Mouse (Mus musculus) lung, postnatal 0 days (tissue): ENCODE measurements around the gene C1qtnf1.

Source experiments
- CTCF ChIP-seq: IDR thresholded peaks from 2 replicates; pipeline ENCODE4 v1.5.1; 2016; ENCODE audit warnings: antibody characterized with exemption, mild to moderate bottlenecking
- EP300 ChIP-seq: IDR thresholded peaks from 2 replicates; pipeline ENCODE4 v1.6.1; 2016; ENCODE audit warnings: antibody characterized with exemption, mild to moderate bottlenecking, control low read depth

DNA sequence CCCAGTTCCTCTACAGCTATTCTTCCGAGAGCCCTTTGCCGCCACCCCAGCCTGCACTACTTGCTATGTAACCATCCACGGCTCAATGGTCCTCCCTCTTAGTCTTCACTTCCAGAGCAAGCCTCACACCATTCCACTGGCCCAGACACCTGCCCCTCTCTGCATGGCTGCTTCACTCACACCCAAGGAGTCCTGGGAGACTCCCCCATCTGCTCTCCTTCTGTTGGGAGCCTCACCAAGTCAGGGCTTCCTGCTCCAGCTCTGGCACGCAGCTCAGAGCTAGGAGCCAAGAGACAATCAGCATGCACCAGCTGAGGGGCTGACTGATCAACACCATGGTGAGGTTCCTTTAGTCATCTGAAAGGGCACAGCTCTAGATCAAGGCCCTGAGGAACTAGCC, 14.9 kb upstream of the C1qtnf1 start:
- TF ChIP-seq EP300 = no peak
- no peak for TF ChIP-seq CTCF
